Mouse (Mus musculus) heart, embryonic 11.5 days (tissue): ENCODE measurements around the gene Snx6. TPM values are rescaled to one million over a fixed set of nuclear protein-coding genes. Genes with fewer than 3 reads are reported as not detected.
"Not testable (repeated sequence)": the region's sequence is repeated elsewhere in the genome, so short reads cannot be mapped to it uniquely, and the experiment has no call there.

Experiments used
- ATAC-seq: fragments of 200-750 bp; cut with Nextera tagmentation; replicated peaks from 2 replicates; pipeline ENCODE4 v1.8.0; 2017; ENCODE audit warnings: moderate library complexity; ENCODE audit not compliant: insufficient number of reproducible peaks, low FRiP score, low TSS enrichment
- H3K27ac ChIP-seq: fragments of 300-500 bp; sonication (generic); 2 replicates; pipeline ENCODE4 v1.5.1; 2014; ENCODE audit warnings: mild to moderate bottlenecking, low read depth, low read length
- H3K27me3 ChIP-seq: fragments of 300-500 bp; sonication (generic); 2 replicates; pipeline ENCODE4 v1.6.1; 2014; ENCODE audit warnings: mild to moderate bottlenecking, low read length, mixed read lengths; ENCODE audit not compliant: control insufficient read depth, insufficient read depth
- H3K36me3 ChIP-seq: fragments of 300-500 bp; sonication (generic); 2 replicates; pipeline ENCODE4 v1.6.1; 2014; ENCODE audit warnings: mild to moderate bottlenecking, low read length, moderate library complexity, mixed read lengths; ENCODE audit not compliant: control insufficient read depth, insufficient read depth
- H3K4me1 ChIP-seq: fragments of 300-500 bp; sonication (generic); 2 replicates; pipeline ENCODE4 v1.6.1; 2014; ENCODE audit warnings: low read length; ENCODE audit not compliant: control insufficient read depth, insufficient read depth
- H3K4me2 ChIP-seq: fragments of 300-500 bp; sonication (generic); 2 replicates; pipeline ENCODE4 v1.6.1; 2014; ENCODE audit warnings: mild to moderate bottlenecking, moderate library complexity
- H3K4me3 ChIP-seq: fragments of 300-500 bp; sonication (generic); 2 replicates; pipeline ENCODE4 v1.5.1; 2014; ENCODE audit warnings: low read depth, low read length
- H3K9ac ChIP-seq: fragments of 300-500 bp; sonication (generic); 2 replicates; pipeline ENCODE4 v1.6.1; 2014; ENCODE audit warnings: mild to moderate bottlenecking, low read depth, low read length, moderate library complexity
- H3K9me3 ChIP-seq: fragments of 300-500 bp; sonication (generic); replicated peaks from 2 replicates; pipeline ENCODE4 v1.6.1; 2016; ENCODE audit warnings: low read length; ENCODE audit not compliant: control insufficient read depth
- WGBS: fragments of 180-500 bp; shearing (Covaris S2); extraction: QIAGEN DNeasy Blood & Tissue Kit; methylation state at CpG from one replicate; pipeline ENCODE4 v1.1.7; 2014; ENCODE audit not compliant: insufficient replicate concordance; 5-methylcytosine and 5-hydroxymethylcytosine counted together
- polyA plus RNA-seq: library from polyadenylated mRNA; unstranded; fragments of >200 nt; fragmentation: Nextera tagmentation; extraction: Ambion mirVana; gene quantifications from 2 replicates; pipeline ENCODE4 v1.2.1, GENCODE M21; 2014

Gene Snx6
- polyA plus RNA-seq, 1 experiment from 2014 or later: 135 TPM

GRCm38 (mm10) chr12:54831927-54832326, 36.4 kb upstream of the Snx6 start:
- H3K4me1 ChIP-seq: peaks cover 16% of the 10 kb centered on the region
- H3K4me3 ChIP-seq, H3K36me3 ChIP-seq, H3K27me3 ChIP-seq, H3K4me2 ChIP-seq, H3K9ac ChIP-seq, ATAC-seq, H3K27ac ChIP-seq, H3K9me3 ChIP-seq: not testable (repeated sequence)
- WGBS: 73% methylated on average over 1 of the region's 1 CpGs

DNA sequence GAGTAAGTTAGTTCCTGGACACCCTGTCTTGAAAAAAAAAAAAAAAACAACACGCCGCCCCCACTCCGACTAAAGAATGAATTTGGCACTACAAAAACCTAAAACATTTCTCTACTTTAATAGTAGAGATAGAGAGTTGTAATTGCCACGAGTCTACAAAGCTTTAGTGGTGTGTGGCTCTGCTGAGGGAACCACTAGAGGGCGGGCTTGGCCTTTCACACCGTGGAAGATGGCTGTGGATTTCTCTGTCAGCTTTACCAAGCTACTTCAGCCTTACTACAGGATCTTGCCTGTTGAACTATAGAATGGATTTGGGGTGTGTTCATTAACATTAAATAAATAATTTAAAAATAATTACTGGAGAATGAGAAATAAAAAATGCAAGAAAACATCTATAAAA, 35.1 kb upstream of the Snx6 start:
- Histone ChIP-seq H3K9me3 (no peaks in the 10 kb centered on the region), H3K4me1 (peaks cover 8% of the 10 kb centered on the region; the same call in 1 of the 2 replicates), H3K4me2 (no peak overlapping the region), H3K27me3 (no peaks in the 10 kb centered on the region), H3K4me3 (no peak overlapping the region), H3K9ac (no peak overlapping the region), H3K27ac (no peak overlapping the region), H3K36me3 (no peaks in the 10 kb centered on the region)
- 12% methylated on average over 6 of the region's 6 CpGs for WGBS
- no peak for ATAC-seq

- Histone ChIP-seq H3K27me3 (no peaks in the 10 kb centered on the region), H3K4me1 (peaks cover 4% of the 10 kb centered on the region; the same call in 1 of the 2 replicates), H3K9me3 (0 out of 2 replicates have a peak, but pooled peaks cover 2% of the 10 kb centered on the region), H3K36me3 (no peaks in the 10 kb centered on the region), H3K4me3 (no peak overlapping the region), H3K4me2 (no peak overlapping the region), H3K9ac (no peak overlapping the region), H3K27ac (no peak overlapping the region)
- WGBS: 51% methylated on average over 5 of the region's 5 CpGs
- no peak for ATAC-seq
Observed at GRCm38 (mm10) chr12:54829876-54830275, 34.4 kb upstream of the Snx6 start.

DNA sequence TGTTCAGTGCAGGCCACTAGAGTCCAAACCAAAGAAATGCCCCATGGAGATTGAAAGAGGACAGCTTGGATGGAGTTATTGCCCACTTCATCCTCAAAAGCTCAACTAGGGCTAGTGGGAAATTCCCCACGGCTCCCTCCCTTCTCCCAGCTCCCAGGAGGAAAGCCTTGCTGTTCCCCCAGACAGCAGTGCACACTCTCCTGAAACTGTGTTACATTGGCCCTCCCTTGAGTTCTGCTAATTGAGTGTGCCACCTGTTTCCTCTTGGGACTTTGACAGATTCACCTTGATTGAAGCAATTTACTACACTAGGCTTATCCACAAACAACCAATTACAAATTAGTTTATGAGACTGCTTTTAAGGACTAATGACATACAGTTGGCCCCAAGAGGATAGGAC, 32.5 kb upstream of the Snx6 start:
- H3K4me2 ChIP-seq: no peak overlapping the region
- 62% methylated on average over 1 of the region's 1 CpGs for WGBS
- 0 out of 2 replicates have a peak, but pooled peaks cover 2% of the 10 kb centered on the region for H3K9me3 ChIP-seq
- H3K4me3 ChIP-seq: no peak overlapping the region
- no peaks in the 10 kb centered on the region for H3K36me3 ChIP-seq
- no peak overlapping the region for H3K9ac ChIP-seq
- H3K27me3 ChIP-seq: no peaks in the 10 kb centered on the region
- no peak overlapping the region for H3K27ac ChIP-seq
- H3K4me1 ChIP-seq: no peaks in the 10 kb centered on the region; the same call in 1 of the 2 replicates
- ATAC-seq: no peak

- Histone ChIP-seq H3K27ac (no peak overlapping the region), H3K4me2 (no peak overlapping the region), H3K4me1 (no peaks in the 10 kb centered on the region; the same call in 1 of the 2 replicates), H3K9ac (no peak overlapping the region), H3K9me3 (0 out of 2 replicates have a peak, but pooled peaks cover 2% of the 10 kb centered on the region), H3K27me3 (no peaks in the 10 kb centered on the region), H3K36me3 (no peaks in the 10 kb centered on the region), H3K4me3 (no peak overlapping the region)
- 91% methylated on average over 3 of the region's 3 CpGs for WGBS
- no peak for ATAC-seq
Observed at GRCm38 (mm10) chr12:54825202-54825601, 29.7 kb upstream of the Snx6 start.

- Histone ChIP-seq H3K9me3 (0 out of 2 replicates have a peak, but pooled peaks cover 2% of the 10 kb centered on the region), H3K9ac (no peak overlapping the region), H3K4me1 (peaks cover 5% of the 10 kb centered on the region; the same call in 1 of the 2 replicates), H3K4me3 (no peak overlapping the region), H3K27ac (no peak overlapping the region), H3K4me2 (no peak overlapping the region), H3K27me3 (no peaks in the 10 kb centered on the region), H3K36me3 (no peaks in the 10 kb centered on the region)
- 60% methylated on average over 4 of the region's 4 CpGs for WGBS
- ATAC-seq: no peak
Observed at GRCm38 (mm10) chr12:54822836-54823426, 27.4 kb upstream of the Snx6 start.

GRCm38 (mm10) chr12:54820684-54821161, 25.2 kb upstream of the Snx6 start:
- no peak overlapping the region for H3K4me3 ChIP-seq
- H3K9ac ChIP-seq: no peak overlapping the region
- WGBS: 70% methylated on average over 2 of the region's 2 CpGs
- ATAC-seq: no peak
- no peak overlapping the region for H3K27ac ChIP-seq
- H3K36me3 ChIP-seq: no peaks in the 10 kb centered on the region
- peaks cover 5% of the 10 kb centered on the region; the same call in 1 of the 2 replicates for H3K4me1 ChIP-seq
- H3K9me3 ChIP-seq: 0 out of 2 replicates have a peak, but pooled peaks cover 2% of the 10 kb centered on the region
- no peaks in the 10 kb centered on the region for H3K27me3 ChIP-seq
- H3K4me2 ChIP-seq: no peak overlapping the region

DNA sequence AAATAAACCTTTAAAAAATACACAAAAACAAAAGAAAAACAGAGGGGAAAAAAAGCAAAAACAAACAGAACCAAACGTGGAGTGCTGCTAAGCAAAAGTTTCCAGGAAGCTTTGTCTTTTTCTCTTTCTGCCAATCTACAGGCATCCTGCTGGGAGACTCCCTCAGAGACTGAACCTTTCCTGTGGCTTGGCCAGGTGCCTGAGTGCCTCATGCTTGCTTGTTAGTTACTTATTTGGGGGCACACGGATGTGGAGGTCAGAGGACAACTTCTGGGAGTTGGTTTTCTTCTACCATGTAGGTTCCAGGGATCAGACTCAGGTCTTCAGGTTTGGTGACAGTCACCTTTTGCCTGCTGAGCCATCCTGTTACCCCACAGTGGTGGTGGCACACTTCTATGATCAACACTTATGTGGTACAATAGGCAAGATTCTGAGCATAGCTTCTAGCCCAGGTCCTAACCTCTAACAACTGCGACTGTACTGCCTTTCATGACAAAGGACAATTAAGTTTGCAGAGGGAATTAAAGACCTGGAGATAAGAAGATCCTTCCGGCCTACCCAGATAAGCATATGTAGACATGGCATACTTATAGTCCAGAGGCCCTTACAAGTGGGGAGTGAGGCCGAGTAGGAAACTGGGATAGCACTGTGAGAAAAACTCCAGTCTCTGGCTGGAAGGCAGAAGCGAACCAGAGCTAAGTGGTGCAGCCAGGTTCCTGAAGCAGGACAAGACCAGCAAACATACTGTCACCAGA, 23.9 kb upstream of the Snx6 start:
- Histone ChIP-seq H3K4me2 (no peak overlapping the region), H3K36me3 (no peaks in the 10 kb centered on the region), H3K27me3 (no peaks in the 10 kb centered on the region), H3K27ac (0 out of 2 replicates have a peak overlapping the region, but pooled peaks have one; percentile 17), H3K4me1 (peaks cover 5% of the 10 kb centered on the region; the same call in 1 of the 2 replicates), H3K4me3 (no peak overlapping the region), H3K9ac (no peak overlapping the region), H3K9me3 (no peaks in the 10 kb centered on the region)
- ATAC-seq: no peak
- 39% methylated on average over 6 of the region's 6 CpGs for WGBS
